Mouse (Mus musculus) liver, adult 2 months (tissue): Measurements from ENCODE around the gene Nanos2. TPM values are rescaled to one million over a fixed set of nuclear protein-coding genes. Genes with fewer than 3 reads are reported as not detected.

Experiments used
- DNase-seq: peaks from one replicate; pipeline ENCODE4 v3.0.0-alpha.2; 2011; ENCODE audit warnings: low read depth, low spot score; ENCODE audit errors: extremely low read depth
- H3K27ac ChIP-seq: fragments of 200-500 bp; replicated peaks from 2 replicates; pipeline ENCODE4 v1.5.1; 2012; ENCODE audit warnings: low read depth, mild to moderate bottlenecking, control low read depth, inconsistent platforms, low read length; ENCODE audit not compliant: insufficient read depth
- H3K27me3 ChIP-seq: fragments of 200-500 bp; 2 replicates; pipeline ENCODE4 v1.6.1; 2012; ENCODE audit warnings: mild to moderate bottlenecking, moderate library complexity, low read length, inconsistent platforms; ENCODE audit not compliant: control insufficient read depth, insufficient read depth
- H3K36me3 ChIP-seq: fragments of 200-500 bp; 2 replicates; pipeline ENCODE4 v1.6.1; 2012; ENCODE audit warnings: low read length, inconsistent platforms; ENCODE audit not compliant: control insufficient read depth, insufficient read depth
- H3K4me1 ChIP-seq: fragments of 200-500 bp; 2 replicates; pipeline ENCODE4 v1.6.1; 2011; ENCODE audit warnings: low read length; ENCODE audit not compliant: control insufficient read depth, insufficient read depth
- H3K4me3 ChIP-seq: fragments of 200-500 bp; 2 replicates; pipeline ENCODE4 v1.5.1; 2011; ENCODE audit warnings: low read depth, mild to moderate bottlenecking, control low read depth, low read length, moderate library complexity; ENCODE audit not compliant: insufficient read depth
- H3K79me2 ChIP-seq: fragments of 200-500 bp; 2 replicates; pipeline ENCODE4 v1.6.1; 2012; ENCODE audit warnings: inconsistent platforms, mild to moderate bottlenecking, low read length, moderate library complexity; ENCODE audit not compliant: control insufficient read depth, insufficient read depth
- H3K9ac ChIP-seq: fragments of 200-500 bp; 2 replicates; pipeline ENCODE4 v1.6.1; 2012; ENCODE audit warnings: low read depth, mild to moderate bottlenecking, control low read depth, inconsistent platforms, low read length
- CTCF ChIP-seq: fragments of 200-500 bp; IDR thresholded peaks from 2 replicates; pipeline ENCODE4 v1.5.1; 2011; ENCODE audit warnings: low read depth, low read length, control low read depth
- POLR2A ChIP-seq: fragments of 200-500 bp; IDR thresholded peaks from 2 replicates; pipeline ENCODE4 v1.6.1; 2011; ENCODE audit warnings: low read length, control low read depth; ENCODE audit not compliant: insufficient read depth; ENCODE audit errors: extremely low read depth
- WGBS: fragments of 180-500 bp; shearing (Covaris S2); methylation state at CpG from one replicate; pipeline ENCODE4 v1.1.7; 2018; 5-methylcytosine and 5-hydroxymethylcytosine counted together
- polyA plus RNA-seq: library from polyadenylated mRNA; depleted of rRNA; stranded (reverse); fragments of >200 nt; gene quantifications from 2 replicates; pipeline ENCODE4 v1.2.3, GENCODE M21; 2012
- total RNA-seq: library from RNA; depleted of rRNA; stranded (reverse); fragments of >200 nt; gene quantifications from 2 replicates; pipeline ENCODE4 v1.2.3, GENCODE M21; 2014

The Nanos2 gene
- total and polyA plus RNA-seq, 2 experiments: not detected

DNA sequence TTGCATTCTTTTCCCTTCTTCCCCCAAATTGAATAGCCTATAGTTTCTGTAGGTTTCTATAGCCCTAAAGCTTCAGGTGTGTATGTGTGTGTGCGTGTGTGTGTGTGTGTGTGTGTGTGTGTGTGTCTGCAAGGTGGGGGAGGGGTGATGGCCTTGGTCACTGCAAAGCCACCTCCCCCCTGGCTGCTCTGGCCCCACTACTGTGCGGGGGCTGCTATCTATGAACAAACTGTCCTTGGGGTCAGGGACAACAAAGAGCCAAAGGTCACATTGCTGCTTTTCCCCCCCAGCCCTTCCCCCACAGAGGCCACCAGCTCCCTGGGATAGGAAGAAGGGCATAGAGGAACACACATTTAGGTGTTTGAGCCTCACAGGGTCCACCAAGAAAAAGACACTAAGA, 25.7 kb downstream of the Nanos2 start:
- TF ChIP-seq POLR2A: no peak
- TF ChIP-seq CTCF: no peak
- Histone ChIP-seq H3K36me3 (peaks cover 12% of the 10 kb centered on the region; the same call in 1 of the 2 replicates), H3K27ac (peak overlapping the region; percentile 90), H3K9ac (peak overlapping the region; percentile 29), H3K4me3 (no peak overlapping the region), H3K79me2 (no peaks in the 10 kb centered on the region), H3K4me1 (peaks cover 59% of the 10 kb centered on the region), H3K27me3 (no peaks in the 10 kb centered on the region)
- 11% methylated on average over 2 of the region's 2 CpGs for WGBS
- DNase-seq: peak; percentile 74

DNA sequence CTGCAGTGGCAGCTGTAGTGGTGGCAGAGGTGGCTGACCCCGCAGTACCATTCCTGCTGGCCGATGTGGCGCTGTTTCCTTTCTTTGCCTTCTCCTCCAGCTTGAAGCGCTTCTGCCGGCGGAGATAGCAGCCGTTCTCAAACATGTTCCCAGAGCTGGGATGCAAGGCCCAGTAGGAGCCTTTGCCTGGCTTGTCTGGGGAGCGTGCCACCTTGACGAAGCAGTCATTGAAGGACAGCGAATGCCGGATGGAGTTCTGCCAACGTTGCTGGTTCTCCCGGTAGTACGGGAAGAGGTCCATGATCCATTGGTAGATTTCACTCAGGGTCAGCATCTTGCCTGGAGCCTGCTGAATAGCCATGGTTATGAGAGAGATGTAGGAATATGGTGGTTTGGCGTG, 27.3 kb downstream of the Nanos2 start:
- no peak for TF ChIP-seq POLR2A
- peak; percentile 33; the same call in 1 of the 2 replicates for TF ChIP-seq CTCF
- DNase-seq: peak; percentile 67

DNA sequence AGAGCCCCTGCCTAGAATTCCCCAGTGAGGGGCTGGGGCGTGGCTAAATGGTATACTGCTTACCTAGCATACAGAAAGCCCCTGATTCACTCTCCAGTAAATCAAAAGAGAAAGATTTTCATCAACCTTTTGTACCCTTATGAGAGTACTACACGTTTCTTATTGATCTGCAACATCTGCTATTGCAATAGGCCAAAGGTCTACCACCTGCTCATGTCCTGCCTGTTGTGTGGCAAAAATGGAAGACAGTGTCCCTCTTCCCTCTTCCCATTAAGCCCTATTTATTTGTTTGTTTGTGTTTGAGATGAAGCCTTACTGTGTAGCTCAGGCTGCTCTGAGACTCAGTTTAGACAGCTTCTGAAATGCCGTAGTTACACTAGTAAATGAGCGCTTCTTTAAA, 28.8 kb downstream of the Nanos2 start:
- H3K4me3 ChIP-seq: no peak overlapping the region
- 26% methylated on average over 4 of the region's 4 CpGs for WGBS
- H3K4me1 ChIP-seq: peaks cover 50% of the 10 kb centered on the region
- H3K27me3 ChIP-seq: no peaks in the 10 kb centered on the region
- peak overlapping the region; percentile 94 for H3K27ac ChIP-seq
- DNase-seq: peak; percentile 97
- no peaks in the 10 kb centered on the region for H3K79me2 ChIP-seq
- peak overlapping the region; percentile 28; the same call in 1 of the 2 replicates for H3K9ac ChIP-seq
- H3K36me3 ChIP-seq: peaks cover 12% of the 10 kb centered on the region; the same call in 1 of the 2 replicates
- TF ChIP-seq CTCF: no peak
- no peak for TF ChIP-seq POLR2A

More for the DNA sequence above, 27.3 kb downstream of the Nanos2 start:
- peak overlapping the region; percentile 32 for H3K9ac ChIP-seq
- H3K79me2 ChIP-seq: no peaks in the 10 kb centered on the region
- no peak overlapping the region for H3K4me3 ChIP-seq
- peak overlapping the region; percentile 94 for H3K27ac ChIP-seq
- peaks cover 12% of the 10 kb centered on the region; the same call in 1 of the 2 replicates for H3K36me3 ChIP-seq
- peaks cover 56% of the 10 kb centered on the region for H3K4me1 ChIP-seq
- WGBS: 33% methylated on average over 15 of the region's 15 CpGs
- no peaks in the 10 kb centered on the region for H3K27me3 ChIP-seq

DNA sequence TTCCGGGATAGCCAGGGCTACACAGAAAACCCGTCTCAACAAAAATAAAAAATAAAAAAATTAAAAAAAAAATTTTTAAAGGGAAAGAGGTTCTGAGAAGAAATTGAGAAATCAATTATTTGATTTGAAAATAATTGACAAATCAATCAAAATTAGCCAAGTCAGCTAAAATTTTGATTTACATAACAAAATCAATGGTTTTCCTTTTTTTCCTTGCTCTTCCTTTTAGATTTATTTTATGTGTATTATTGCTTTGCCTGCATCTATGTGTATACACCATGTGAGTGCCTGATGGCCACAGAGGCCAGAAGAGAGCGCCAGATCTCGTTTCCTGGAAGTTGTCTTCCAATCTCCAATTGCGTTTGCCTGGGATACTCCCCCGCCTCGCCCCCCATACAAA, 30.7 kb downstream of the Nanos2 start:
- peak; percentile 59 for DNase-seq
- TF ChIP-seq CTCF (no peak), POLR2A (no peak)
- Histone ChIP-seq H3K36me3 (peaks cover 12% of the 10 kb centered on the region; the same call in 1 of the 2 replicates), H3K4me1 (peaks cover 45% of the 10 kb centered on the region), H3K27me3 (no peaks in the 10 kb centered on the region), H3K27ac (peak overlapping the region; percentile 97), H3K9ac (peak overlapping the region; percentile 32; the same call in 1 of the 2 replicates), H3K4me3 (no peak overlapping the region), H3K79me2 (peaks cover 14% of the 10 kb centered on the region; the same call in 1 of the 2 replicates)
- WGBS: 16% methylated on average over 7 of the region's 7 CpGs

DNA sequence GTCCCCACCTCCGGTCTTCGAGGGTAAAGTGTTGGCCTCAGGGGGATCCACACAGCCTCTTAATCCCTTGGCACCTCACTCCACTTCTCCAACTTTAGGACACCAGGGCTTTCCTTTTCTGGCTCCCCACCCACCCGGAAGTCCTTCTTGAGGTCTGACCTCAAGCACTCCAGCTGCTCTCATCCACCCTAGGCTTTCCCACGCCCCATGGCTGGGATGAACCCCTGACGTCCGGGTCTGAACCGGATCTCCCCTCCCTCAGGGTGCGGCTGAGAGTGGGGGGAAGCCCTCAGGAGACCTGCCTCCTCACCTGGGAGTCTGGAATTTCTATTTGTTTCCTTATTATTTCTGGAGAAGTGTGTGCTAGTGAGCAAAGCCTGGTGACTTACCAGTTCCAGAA, 33.8 kb downstream of the Nanos2 start:
- Histone ChIP-seq H3K79me2 (peaks cover 23% of the 10 kb centered on the region; the same call in 1 of the 2 replicates), H3K9ac (peak overlapping the region; percentile 67), H3K4me1 (peaks cover 22% of the 10 kb centered on the region), H3K27ac (peak overlapping the region; percentile 93), H3K4me3 (peak overlapping the region; percentile 46), H3K27me3 (no peaks in the 10 kb centered on the region), H3K36me3 (no peaks in the 10 kb centered on the region)
- WGBS: 7% methylated on average over 8 of the region's 8 CpGs
- TF ChIP-seq CTCF: no peak
- TF ChIP-seq POLR2A: no peak
- no peak for DNase-seq

DNA sequence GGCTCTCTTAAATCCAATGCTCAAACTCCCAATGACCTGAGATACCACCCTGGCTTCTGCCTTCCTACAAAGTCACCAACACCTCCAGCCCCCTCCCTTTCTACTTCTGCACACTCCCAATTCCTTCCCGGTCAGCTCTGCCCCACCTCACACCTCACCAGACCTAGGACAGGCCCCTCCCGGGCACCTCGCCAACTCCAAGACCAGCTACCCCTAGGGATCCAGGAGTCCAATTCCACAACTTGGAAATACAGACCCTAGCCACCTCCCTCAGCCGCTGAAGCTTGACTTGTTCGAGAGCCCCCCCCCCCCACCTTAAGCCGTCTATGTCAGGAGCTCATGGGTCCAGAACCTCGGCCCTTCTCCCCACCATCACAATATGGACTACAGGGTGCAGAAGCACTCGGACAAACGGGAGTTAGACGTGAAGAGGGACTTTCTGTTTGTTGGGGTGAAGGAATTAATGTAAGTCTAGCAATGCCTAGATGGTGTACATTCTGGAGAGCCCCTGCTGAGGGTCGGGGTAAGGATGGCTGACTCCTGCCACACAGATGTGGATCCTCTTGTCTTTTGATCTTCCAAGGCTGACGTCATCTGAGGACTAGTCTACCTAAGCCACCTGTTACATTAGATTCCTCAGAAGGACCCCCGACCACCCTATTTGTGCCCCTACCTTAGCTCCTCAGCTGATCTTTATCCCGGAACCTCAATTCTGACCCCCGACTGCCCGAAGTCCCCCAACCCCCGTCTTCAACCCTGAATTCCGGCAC, 35.2 kb downstream of the Nanos2 start:
- Histone ChIP-seq H3K27ac (peak overlapping the region; percentile 93), H3K9ac (peak overlapping the region; percentile 99), H3K79me2 (peaks cover 25% of the 10 kb centered on the region; the same call in 1 of the 2 replicates), H3K4me1 (peaks cover 16% of the 10 kb centered on the region), H3K36me3 (no peaks in the 10 kb centered on the region), H3K27me3 (no peaks in the 10 kb centered on the region), H3K4me3 (peak overlapping the region; percentile 99)
- no peak for TF ChIP-seq CTCF
- no peak for TF ChIP-seq POLR2A
- DNase-seq: peak; percentile 61
- WGBS: 18% methylated on average over 18 of the region's 18 CpGs
